Mouse (Mus musculus): ENCODE measurements around the gene Csrp1.

Gene Csrp1

GRCm38 (mm10) chr1:135777046-135777445, 57.2 kb downstream of the Csrp1 start:
- no peak for DNase-seq

- peak; percentile 59 for DNase-seq
Measured at GRCm38 (mm10) chr1:135778780-135779535, 59.1 kb downstream of the Csrp1 start, which contains the start of gene Tnni1. Gene Tnni1, plus strand, starts transcription at chr1:135779434.

GRCm38 (mm10) chr1:135780649-135781048, 60.8 kb downstream of the Csrp1 start:
- DNase-seq: no peak

GRCm38 (mm10) chr1:135781220-135781619, 61.4 kb downstream of the Csrp1 start:
- DNase-seq: peak; percentile 86

- DNase-seq: peak; percentile 44
Measured at GRCm38 (mm10) chr1:135782816-135783215, 63.0 kb downstream of the Csrp1 start.

- peak; percentile 90 for DNase-seq
Measured at GRCm38 (mm10) chr1:135787799-135788198, 67.9 kb downstream of the Csrp1 start.

GRCm38 (mm10) chr1:135788708-135789107, 68.8 kb downstream of the Csrp1 start:
- DNase-seq: no peak

GRCm38 (mm10) chr1:135789815-135790214, 70.0 kb downstream of the Csrp1 start:
- DNase-seq: peak; percentile 89

GRCm38 (mm10) chr1:135792143-135792939, 72.5 kb downstream of the Csrp1 start:
- no peak for DNase-seq

GRCm38 (mm10) chr1:135793370-135794215, 73.7 kb downstream of the Csrp1 start:
- peak; percentile 48 for DNase-seq

- peak; percentile 73 for DNase-seq
Measured at GRCm38 (mm10) chr1:135794216-135795134, 74.6 kb downstream of the Csrp1 start.

- DNase-seq: no peak
Measured at GRCm38 (mm10) chr1:135798492-135798891, 78.6 kb downstream of the Csrp1 start.

GRCm38 (mm10) chr1:135799109-135799627, 79.3 kb downstream of the Csrp1 start:
- DNase-seq: no peak

GRCm38 (mm10) chr1:135800192-135800950, 80.5 kb downstream of the Csrp1 start:
- DNase-seq: peak; percentile 80
